In genomic region chr10:40682470-40682869, GRCm38 (mm10) we compare ENCODE assay signal across 8 mouse cellular contexts. TPM values are rescaled to one million over a fixed set of nuclear protein-coding genes. Genes with fewer than 3 reads are reported as not detected.
DNase-seq lines count a peak whose midpoint lies in the region; ATAC-seq and TF ChIP-seq lines count a peak whose summit lies in the region.

No protein-coding gene starts in this region.

- TF ChIP-seq POLR2A in cortical plate, adult 2 months (IDR thresholded peaks at IDR 0.05; ENCODE audit: extremely low read depth, insufficient read depth, low read length): 0 out of 2 replicates have a peak, but pooled peaks have one; percentile 18

- H3K9me3 ChIP-seq in heart, embryonic 16.5 days (replicated peaks; ENCODE audit: control insufficient read depth, low read length): no peaks in the 10 kb centered on the region
- H3K9me3 ChIP-seq in midbrain, embryonic 14.5 days (ENCODE audit: control insufficient read depth, low read length): no peaks in the 10 kb centered on the region

- no peak overlapping the region; the same call in 1 of the 2 replicates for H3K4me3 ChIP-seq in cortical plate, adult 2 months (ENCODE audit: insufficient read depth, low read length)
- H3K4me3 ChIP-seq in heart, embryonic 16.5 days (ENCODE audit: low read length): peak overlapping the region; percentile 66
- H3K4me3 ChIP-seq in midbrain, embryonic 14.5 days (replicated peaks; ENCODE audit: low read depth, low read length): peak overlapping the region; percentile 46; the same call in 1 of the 2 replicates

- peak overlapping the region; percentile 99 for H3K27ac ChIP-seq in cortical plate, adult 2 months (ENCODE audit: insufficient read depth, low read length)
- peak overlapping the region; percentile 81; the same call in 1 of the 2 replicates for H3K27ac ChIP-seq in heart, embryonic 16.5 days (ENCODE audit: low read length)
- no peak overlapping the region for H3K27ac ChIP-seq in midbrain, embryonic 14.5 days (replicated peaks; ENCODE audit: low read depth, low read length)

- H3K4me1 ChIP-seq in cortical plate, adult 2 months (ENCODE audit: control insufficient read depth, insufficient read depth, low read length): peaks cover 7% of the 10 kb centered on the region
- peaks cover 6% of the 10 kb centered on the region for H3K4me1 ChIP-seq in heart, embryonic 16.5 days (ENCODE audit: control insufficient read depth, insufficient read depth, low read length)
- H3K4me1 ChIP-seq in midbrain, embryonic 14.5 days (ENCODE audit: control insufficient read depth, insufficient read depth, low read length): peaks cover 18% of the 10 kb centered on the region

- peak; percentile 32 to 36 for DNase-seq in cerebellum, adult 18-20 months
- DNase-seq in layer of hippocampus, postnatal 14 days (ENCODE audit: low spot score in 2 of 2): peak; percentile 45 to 85
- DNase-seq in midbrain, embryonic 14.5 days: peak; percentile 32
- DNase-seq in spleen, postnatal 36 days (ENCODE audit: low spot score in 2 of 2): no peak
- no peak for DNase-seq in embryo, embryonic 10 days (ENCODE audit: low spot score)
- no peak for DNase-seq in testis, postnatal 10 days (ENCODE audit: low spot score)

- TF ChIP-seq CTCF in cortical plate, adult 2 months (IDR thresholded peaks at IDR 0.05; ENCODE audit: extremely low read depth, insufficient read depth, low read length): no peak

- peak overlapping the region; percentile 91 for H3K4me2 ChIP-seq in heart, embryonic 16.5 days (ENCODE audit: low read depth, low read length)
- H3K4me2 ChIP-seq in midbrain, embryonic 14.5 days (ENCODE audit: low read length): peak overlapping the region; percentile 98

- no peak for ATAC-seq in heart, embryonic 16.5 days (replicated peaks; ENCODE audit: extremely low read depth, insufficient read depth, low FRiP score)
- no peak for ATAC-seq in midbrain, embryonic 14.5 days (ENCODE audit: low FRiP score, low TSS enrichment)

- H3K36me3 ChIP-seq in heart, embryonic 16.5 days (ENCODE audit: control insufficient read depth, insufficient read depth): no peaks in the 10 kb centered on the region
- no peaks in the 10 kb centered on the region for H3K36me3 ChIP-seq in midbrain, embryonic 14.5 days (ENCODE audit: control insufficient read depth, insufficient read depth, low read length)

- H3K27me3 ChIP-seq in heart, embryonic 16.5 days (ENCODE audit: control insufficient read depth, insufficient read depth, low read length): no peaks in the 10 kb centered on the region
- H3K27me3 ChIP-seq in midbrain, embryonic 14.5 days (ENCODE audit: control insufficient read depth, insufficient read depth, low read length): no peaks in the 10 kb centered on the region

- H3K9ac ChIP-seq in heart, embryonic 16.5 days (ENCODE audit: low read length): peak overlapping the region; percentile 86
- H3K9ac ChIP-seq in midbrain, embryonic 14.5 days (replicated peaks; ENCODE audit: low read length): no peak overlapping the region

- 23% methylated on average over 8 of the region's 8 CpGs for WGBS in heart, embryonic 16.5 days
- WGBS in midbrain, embryonic 14.5 days: 20% methylated on average over 8 of the region's 8 CpGs

RNA-seq across cellular contexts. Expression of gene Mettl24, which starts 0.6 kb away (rescaled TPM):
- polyA plus RNA-seq in cortical plate, adult 2 months (2012; rRNA removed): 1.4 and 1.6 TPM in 2 replicates
- 2.1 and 2.5 TPM in 2 replicates for polyA plus RNA-seq in heart, embryonic 16.5 days (2015; fragmentation: Nextera tagmentation; extraction: Ambion mirVana)
- 1 to 10 TPM; 1.2 to 1.9 TPM for total RNA-seq in layer of hippocampus, postnatal 14 days (2021)
- 0.41 and 0.57 TPM in 2 replicates for polyA plus RNA-seq in midbrain, embryonic 14.5 days (2014; fragmentation: Nextera tagmentation; extraction: Ambion mirVana)

RNA-seq across cellular contexts. Expression of gene Ddo, which starts 52.7 kb away (rescaled TPM):
- polyA plus RNA-seq in cortical plate, adult 2 months (2012; rRNA removed): 7.7 and 8.4 TPM in 2 replicates
- polyA plus RNA-seq in heart, embryonic 16.5 days (2015; fragmentation: Nextera tagmentation; extraction: Ambion mirVana): 25.0 and 27.3 TPM in 2 replicates
- 10 to 100 TPM in 1 of 2 experiments, 1 to 10 TPM in 1; 9.5 to 11.1 TPM for total RNA-seq in layer of hippocampus, postnatal 14 days (2021)
- polyA plus RNA-seq in midbrain, embryonic 14.5 days (2014; fragmentation: Nextera tagmentation; extraction: Ambion mirVana): 0.45 and 0.57 TPM in 2 replicates

Comparison
In these comparisons a context has a peak if more than half of its experiments do, and no peak if none do; other contexts are left out.
1. DNase-seq: peak in cerebellum, adult 18-20 months (2 of 2), layer of hippocampus, postnatal 14 days (2 of 2) and midbrain, embryonic 14.5 days (single experiment); none in spleen, postnatal 36 days (0 of 2), embryo, embryonic 10 days (single experiment) and testis, postnatal 10 days (single experiment).